Mouse (Mus musculus) naive thymus-derived CD4-positive, alpha-beta T cell, adult 2 months (primary cell): ENCODE results near the gene Ralb.

Source experiments
- DNase-seq: peaks from one replicate; pipeline ENCODE4 v3.0.0-alpha.2; 2011; ENCODE audit warnings: low read depth

The Ralb gene

DNA sequence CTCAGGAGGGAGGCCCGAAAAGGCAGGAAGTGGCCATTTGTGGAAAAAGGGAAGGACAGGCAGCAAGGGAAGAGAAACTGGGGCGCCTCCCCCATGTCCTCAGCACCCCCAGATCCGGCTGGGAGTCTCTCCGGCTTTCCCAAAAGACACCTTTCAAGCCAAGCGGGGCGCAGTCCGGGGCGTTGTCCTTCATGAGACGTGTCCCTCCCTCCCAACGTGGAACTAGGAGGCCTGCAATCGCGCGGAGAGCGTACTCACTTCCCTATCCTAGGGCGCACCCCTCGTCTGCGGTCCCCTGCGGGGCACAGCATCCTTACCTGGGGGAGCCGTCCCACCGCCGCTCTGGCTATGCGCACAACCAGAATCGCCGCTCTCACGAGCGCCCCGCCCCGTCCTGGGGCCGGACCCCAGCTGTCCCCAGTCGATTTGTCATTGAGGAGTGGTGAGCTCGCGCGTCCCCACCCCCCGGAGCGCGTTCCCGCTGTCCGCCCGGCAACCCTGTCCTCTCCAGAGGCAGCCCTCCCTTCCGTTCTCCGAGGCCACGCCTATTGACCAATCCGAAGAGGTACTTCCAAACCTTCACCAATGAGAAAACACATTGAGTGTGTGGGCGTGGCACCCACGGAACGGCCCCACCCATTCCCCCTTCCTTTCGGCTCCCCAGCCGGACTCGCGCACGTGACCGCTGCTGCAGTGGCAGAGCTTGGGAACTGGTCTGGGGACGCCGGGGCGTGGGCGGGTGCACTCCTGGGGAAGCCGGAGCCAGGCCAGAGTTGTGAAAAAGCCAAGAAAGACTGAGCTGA lies at the start of gene Ralb:
TSS of gene Ralb (minus strand) at position 535 of the 803 bp plus-strand sequence.
- peak; percentile 92 for DNase-seq

DNA sequence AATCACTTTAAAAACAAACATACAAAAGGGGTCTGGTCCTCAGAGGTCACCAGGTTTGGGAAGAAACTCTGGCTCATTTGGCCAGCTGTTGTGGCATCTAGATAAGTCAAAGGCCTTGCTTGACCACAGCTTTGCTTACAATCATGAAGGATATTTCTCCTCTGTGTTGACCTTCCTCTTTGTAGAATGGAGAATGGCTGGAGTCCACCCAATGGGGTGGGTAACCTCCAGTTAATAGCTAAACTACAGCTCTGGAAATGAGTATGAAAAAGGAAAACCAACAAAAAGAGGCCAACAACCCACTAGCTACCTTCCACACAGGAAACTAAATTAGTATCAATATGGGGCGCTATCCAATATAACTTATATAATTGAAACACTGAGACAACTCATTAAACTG lies 47.1 kb upstream of the Ralb start:
- no peak for DNase-seq

DNA sequence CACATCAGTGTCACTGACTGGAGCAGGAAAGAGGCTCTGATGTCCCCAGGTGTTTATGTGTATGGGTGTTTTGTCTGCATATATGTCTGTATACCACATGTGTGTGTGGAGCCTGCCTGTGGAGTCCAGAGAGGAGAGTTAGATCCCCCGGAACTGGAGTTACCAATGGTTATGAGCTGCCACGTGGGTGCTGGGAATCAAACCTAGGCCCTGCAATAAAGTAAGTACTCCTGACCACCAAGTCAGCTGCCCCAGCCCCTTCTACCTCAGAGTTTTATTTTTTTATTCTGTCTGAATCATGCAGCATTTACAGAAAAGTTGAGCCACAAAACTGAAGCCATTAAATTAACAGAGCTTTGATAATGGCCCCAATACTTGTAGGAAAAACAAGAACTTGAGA lies 45.5 kb upstream of the Ralb start:
- DNase-seq = no peak

DNA sequence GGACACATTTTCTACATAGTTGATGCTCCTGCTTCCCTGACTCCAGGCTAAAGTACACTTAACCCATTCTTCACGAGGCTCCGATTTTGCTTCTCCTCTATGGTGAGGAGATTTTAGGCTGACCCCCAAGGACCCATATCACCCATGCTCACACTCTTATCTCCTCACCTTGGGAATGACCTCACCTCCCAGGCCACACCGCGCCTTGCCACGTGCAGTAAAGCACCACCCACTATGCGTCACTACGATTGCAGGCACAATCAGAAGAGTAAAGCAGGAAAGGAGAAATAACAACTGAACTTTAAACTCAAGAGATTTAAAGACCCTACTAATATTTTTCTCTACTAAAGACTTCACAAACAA lies 44.7 kb upstream of the Ralb start:
- DNase-seq = no peak

DNA sequence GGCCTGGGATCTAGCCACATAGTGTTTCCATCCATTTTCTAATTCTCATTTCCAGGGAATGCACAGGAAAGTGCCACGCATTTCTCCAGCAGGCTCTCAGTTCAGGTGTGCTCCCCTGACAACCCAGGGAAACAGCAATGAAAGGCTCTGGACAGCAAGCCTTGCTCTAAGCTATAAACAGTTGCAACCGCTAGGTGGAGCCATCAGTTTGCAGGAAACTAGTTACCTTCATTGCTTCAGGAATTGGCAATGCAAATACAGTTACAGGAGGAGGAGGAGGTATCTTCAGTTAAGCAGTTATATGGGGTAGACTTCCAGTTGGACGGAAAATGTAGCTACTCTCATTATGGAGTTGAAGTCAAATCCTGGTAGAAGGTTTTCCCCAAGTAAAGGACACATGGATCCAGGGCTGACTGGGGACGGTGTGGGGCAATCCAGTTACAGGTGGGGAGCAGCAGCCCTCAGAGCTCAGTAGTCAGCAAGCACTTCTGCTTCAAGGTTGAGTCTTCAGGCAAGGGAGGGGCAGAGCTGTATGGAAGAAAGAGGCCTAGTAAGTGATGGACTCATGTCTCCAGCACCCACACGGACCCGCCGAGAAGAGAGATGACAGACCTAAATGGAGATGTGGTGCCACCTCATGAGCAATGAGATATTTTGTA lies 44.2 kb upstream of the Ralb start:
- DNase-seq = peak; percentile 77

DNA sequence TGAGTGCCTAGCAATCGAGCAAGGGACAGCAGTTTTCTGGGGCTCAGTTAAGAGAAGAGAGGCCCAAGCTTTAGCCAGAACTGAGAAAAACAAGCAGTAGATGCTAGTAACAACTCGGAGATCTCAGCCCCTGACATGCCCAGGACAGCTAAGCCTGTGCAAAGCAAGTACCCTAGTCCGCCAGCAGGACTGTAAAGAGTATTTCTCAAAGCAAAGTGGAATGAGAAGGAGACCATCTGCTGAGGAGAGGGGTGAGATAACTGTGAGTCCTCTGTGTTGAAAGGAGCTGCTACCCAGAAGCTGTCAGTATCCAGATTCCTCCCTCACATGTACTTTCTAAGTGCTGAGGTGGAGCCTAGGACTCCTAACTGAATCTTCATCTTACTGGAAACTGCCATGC lies 41.9 kb upstream of the Ralb start:
- no peak for DNase-seq

DNA sequence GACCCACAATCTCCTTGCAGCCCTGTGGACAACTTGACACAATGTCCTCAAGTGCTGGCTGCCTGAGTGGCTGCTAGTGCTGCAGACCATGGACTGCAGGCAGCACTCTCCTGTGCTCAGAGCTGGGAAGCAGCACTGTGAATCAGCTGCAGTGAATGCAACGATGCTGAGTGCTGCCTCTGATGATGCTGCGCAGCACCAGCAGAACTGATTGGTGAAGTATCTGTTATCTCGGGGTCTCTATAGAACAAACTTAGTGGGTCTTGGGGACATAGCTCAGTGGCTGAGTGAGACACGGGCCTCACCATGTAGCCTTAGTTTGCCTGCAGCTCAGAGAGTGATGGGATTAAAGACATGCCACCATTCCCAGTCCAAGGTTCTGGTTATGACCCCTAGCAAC lies 41.1 kb upstream of the Ralb start:
- no peak for DNase-seq

DNA sequence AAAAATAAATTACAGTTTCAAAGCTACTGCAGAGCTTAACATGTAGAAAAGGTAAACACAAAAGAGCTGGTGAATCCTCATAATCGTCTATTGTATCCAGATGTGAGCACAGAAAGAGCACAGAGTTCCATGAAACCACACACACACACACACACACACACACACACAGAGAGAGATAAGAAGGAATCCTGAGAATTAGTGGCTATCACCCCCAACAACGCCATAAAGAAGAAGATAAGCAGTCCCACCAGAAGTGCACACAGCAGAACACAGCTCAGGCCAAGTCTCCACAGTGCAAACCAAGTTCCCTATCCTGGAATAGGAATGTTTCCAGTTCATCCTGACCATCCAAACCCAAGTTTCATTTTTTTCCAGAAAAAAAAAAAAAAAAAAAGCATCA lies 40.6 kb upstream of the Ralb start:
- no peak for DNase-seq

DNA sequence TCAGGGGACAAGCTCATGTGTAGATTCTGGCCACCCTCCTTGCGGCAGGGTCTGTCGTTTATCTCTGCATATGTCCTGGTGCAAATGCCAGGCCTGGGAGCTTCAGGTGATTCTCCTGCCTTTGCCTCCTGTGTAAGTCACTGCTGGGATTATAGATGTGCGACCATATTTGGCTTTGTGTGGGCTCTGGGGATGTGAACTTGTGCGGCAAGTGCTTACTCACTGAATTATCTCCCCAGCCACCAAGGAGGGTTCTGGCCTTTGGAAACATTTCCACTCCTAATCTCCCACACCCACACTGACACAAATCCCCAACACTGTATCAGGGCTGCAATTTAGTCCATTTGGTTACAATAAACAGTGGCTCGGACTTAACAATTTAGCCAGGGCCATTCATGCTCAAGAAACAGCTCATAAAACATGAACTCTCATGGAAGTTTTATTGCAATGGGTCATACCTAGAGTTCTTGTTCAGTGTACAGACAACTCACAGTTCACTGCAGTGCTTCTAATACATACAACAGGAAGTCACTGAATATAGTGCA lies 40.1 kb upstream of the Ralb start:
- no peak for DNase-seq

DNA sequence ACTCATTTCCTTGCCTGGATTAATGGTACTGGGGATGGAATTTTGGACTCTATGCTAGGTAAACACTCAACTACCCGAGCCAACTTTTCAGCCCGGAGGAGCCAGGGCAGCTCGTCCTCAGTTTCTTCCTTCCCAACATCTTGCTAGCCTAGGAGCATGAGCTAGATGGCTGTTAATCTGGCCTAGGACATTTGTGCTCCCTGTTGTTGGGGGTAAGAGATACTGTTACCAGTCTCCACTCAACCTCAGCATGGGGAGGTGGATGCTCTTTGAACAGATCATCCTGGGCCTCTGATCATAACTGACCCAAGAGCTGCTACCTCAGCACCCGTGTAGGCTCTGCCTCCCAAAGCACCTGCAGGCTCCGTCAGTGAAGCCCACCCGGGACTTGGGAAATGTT lies 38.7 kb upstream of the Ralb start:
- DNase-seq = no peak

DNA sequence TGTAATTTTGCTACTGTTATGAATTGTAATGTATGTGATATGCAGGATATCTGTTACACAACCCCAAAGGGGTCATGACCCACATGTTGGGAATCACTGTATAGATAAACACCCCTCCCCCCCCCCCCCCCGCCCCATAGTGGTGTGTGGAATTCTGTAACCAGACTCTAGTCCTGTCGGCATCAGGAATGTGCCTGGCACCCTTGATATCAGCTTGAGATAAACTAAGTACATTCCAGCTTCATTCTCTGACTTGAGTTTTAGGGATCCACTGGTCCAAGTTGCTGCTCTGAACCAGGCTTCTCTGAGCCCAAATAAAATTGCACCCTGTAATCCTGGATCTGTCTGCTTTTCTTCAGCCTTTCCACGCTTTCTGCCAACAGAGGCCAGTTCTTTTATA lies 37.0 kb upstream of the Ralb start:
- DNase-seq = no peak

DNA sequence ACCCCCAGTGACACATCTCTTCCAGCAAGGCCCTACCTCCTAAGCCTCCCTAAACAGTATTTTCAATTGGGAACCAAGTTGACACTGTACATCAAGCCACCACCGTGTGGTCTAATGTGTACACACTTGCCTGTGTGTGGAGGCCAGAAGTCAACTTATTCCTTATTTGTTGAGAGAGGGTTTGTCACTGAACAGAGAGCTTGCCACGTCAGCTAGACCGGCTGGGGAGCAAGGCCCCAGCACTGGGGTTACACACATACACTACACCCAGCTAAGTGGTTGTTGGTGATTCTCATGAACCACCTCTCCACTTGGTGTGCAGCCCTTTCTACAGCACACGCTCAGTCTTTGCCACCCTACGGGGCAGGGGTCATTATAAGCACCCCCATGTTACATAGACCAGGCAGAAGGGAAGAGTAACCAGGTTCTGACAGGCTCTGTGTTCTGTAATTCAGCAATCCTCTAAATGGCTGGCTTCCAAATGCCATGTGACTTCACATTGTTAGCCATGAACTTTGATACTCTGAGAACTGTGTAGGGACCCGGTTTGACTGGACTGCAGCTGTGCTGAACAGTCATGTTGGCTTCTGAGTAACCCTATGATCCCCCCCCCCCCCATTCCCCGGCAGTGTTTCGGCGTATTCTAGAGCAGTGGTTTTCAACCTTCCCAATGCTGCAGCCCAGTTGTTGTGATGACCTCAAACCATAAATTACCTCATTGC lies 36.4 kb upstream of the Ralb start:
- DNase-seq = no peak

DNA sequence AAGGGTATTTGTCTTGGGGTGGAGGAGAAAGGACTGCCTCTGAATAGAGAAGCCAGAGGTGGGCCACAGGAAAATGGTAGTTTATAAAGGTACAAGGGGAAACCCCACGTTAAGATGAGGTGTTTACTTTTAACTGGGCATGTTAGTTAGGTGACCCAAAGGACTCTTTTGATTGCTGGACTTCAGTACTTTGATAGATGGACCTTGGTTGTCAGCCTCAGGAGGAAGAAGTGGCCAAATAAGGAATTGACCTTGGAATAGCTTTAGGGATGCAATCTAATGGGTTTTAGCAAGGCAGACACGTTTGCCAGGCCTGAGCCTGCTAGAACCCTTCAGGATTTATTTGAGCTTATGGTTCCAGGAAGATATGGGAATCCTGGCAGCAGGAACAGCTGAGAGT lies 34.7 kb upstream of the Ralb start:
- DNase-seq = no peak

DNA sequence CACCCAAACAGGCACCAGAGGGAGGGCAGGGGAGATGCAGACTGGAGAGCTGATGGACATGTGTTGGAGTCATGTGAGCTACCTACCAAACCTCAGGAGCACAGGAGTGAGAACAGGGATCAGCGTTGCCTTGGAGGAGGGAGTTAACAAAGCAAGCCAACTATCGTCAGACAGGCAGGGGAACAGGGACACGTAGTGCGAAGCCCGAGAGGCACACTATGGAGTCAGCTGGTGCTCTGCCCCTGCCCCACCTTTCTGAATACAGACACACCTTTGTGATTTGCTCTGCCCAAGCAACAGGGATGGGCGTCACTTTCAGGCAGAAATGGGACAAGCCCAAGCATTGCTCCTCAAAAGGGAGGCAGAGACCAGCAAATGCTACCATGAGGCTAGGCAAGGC lies 33.1 kb upstream of the Ralb start:
- DNase-seq = no peak

DNA sequence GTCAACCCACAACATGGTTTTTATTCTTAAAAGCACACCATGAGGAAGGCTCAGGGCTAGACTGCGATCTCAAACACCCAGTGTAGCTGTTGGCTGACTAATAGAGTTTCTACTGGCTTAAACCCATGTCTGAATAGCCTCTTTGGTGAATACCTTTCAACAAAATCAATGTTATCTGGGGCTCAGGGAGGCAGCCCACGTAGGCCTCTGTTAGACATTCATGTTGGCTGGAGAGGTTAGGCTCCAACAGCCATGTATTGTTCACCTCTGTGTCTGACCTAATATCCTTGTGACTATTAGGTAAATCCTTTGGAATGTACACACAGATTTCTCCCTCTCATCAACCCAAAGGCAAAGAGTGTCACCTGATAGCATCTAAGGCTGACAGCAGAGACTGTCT lies 31.5 kb upstream of the Ralb start:
- no peak for DNase-seq

DNA sequence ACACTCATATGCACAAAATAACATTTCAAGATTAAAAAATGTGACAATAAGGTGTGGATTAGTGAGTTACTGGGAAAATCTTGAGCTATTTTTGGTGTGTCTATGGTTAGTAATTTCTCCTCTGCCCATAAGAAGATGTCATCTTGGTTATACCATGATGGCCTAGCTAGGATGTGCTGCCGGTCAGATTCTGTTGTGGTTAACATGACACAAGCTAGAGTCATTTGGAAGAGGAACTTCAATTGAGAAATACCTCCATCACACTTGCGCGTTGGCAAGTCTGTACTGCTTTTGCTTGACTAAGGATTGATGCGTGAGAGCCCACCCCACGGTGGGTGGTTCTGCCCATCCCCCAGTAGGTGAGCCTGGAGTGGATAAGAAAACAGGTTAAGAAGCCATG lies 29.7 kb upstream of the Ralb start:
- no peak for DNase-seq

DNA sequence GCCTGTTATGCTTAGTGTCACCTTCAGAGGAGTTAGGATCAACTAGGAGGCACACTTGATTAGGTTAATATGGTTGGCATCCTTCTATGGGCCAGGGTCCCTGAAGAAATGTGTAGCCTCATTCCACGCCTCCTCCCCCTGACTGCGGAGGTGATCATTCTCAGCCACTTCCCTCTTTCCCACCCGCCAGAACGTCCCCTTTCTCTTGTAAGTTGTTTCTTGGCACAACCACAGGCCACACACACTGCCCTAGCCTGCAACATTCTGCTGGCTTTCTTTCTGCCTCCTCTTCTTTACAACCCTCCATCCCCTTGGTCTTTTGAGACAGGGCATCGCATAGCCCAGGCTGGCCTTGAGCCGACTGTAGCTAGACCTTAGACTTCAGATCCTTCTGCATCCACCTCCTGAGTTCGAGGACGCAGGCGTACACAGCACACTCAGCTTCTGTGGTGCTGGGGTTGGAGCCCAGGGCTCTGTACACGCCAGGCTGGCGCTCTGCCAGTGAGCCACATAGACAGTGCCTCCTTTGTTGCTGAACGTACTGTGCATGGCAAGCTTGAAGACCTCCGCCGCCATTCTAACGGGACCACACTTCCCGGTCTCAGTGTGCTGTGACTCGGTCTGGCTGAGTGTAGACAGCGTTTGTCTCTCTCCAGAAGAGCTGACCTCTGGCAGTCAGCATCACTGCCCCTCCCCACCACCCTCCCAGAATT lies 28.7 kb upstream of the Ralb start:
- no peak for DNase-seq

DNA sequence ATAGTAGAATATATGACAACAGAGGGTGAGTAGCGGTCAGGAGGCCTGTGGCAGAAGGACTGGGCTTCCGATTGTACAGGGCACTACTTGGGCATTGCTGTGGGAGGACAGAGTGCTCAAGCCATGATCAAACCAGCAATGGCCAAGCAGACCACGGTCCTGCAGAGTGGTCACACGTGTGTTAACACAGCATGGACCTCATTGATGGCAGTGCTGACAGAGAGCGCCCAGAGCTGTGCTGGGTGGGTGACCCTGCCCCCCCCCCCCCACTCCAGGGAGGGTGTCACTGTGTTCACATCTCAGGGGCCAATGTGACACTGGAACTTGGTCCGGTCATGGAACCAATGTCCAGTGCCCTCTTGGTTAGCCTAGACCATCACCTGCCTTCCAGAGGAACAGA lies 27.6 kb upstream of the Ralb start:
- no peak for DNase-seq

DNA sequence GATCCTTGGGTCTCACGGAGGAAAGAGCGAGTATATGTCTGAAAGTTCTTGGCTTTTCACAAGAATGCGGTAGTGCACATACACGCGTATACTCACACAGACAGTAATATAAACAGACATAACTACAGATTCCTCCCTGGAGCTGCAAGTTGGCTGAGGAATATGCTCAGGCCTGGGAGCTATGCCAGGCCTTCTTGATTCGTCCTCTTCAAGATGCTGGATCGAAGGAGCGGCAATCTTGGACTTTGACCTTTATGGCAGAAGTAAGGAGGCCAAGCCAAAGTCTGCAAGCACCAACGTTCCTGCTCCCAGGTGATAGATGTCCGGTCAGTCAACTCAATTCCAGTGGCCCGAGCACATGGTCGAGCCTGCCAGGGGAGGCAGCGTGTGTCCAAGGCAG lies 26.3 kb upstream of the Ralb start:
- DNase-seq = no peak

DNA sequence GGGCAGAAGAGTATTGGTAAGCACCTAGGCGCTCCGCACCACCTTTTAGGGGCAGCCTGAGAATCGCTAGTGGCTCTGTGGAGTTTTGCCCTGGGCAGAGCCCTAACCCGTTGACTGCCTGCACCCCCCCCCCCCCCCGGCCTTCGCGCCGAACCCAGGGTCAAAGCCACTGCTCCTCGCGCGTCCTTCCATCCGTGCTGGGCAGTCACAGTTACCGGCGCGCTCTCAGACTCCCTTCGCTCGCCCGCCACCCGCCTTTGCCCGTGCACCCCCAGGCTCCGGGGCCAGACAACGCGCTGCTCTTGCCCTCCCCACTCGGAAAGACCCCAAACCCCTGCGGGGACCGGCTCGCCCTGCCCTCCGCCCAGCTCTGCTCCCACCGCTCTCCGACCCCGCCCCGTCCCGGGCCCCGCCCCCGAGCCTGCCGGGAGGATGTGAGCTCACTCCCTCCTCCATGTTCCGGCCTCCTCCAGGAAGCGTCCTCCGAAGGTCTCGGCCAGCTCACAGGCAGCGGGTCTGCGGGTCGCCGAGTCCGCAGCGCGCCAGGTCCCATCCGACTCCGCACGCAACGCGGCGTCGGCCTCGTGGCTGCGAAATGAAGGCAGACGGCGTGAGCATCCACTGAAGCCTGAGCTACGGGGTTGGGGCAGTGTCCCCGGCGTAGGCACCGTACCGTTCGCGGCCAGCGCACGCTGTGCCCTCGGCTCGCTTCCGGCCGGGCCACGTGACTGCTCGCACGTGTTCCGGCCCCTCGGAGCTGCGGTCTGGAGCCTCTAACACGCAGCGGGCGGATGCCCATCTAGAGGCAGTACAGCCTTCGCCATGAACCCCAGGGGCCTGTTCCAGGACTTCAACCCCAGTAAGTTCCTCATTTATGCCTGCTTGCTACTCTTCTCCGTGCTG lies 21.3 kb upstream of the Ralb start, which contains the start of gene Tmem185b:
TSS of gene Tmem185b (plus strand) at position 472 of the 903 bp plus-strand sequence.
- DNase-seq = peak; percentile 83

DNA sequence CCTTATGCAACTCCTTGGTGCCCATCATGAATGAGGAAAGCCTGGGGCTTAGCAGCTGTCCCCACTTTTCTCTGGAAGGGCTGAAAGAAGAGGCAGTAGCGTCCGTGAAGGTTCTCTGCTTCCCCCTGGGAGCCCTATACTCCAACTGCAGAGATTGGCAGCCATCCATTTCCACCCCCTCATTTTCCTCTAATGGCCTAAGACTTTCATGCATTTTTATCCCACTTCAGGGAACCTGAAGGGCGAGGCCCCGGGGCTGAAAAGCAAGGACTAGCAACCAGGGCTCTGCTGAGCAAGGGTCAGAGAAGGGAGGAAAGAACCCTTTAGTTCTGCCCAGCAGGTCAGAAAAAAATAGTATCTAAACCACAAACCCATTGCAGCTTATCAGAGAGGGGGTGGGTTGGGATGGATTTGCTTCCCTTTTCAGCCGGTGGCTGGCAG lies 20.4 kb upstream of the Ralb start:
- no peak for DNase-seq
